Mouse (Mus musculus) left cerebral cortex, adult 9 months (tissue): ENCODE results near the gene Ltc4s.
A peak's percentile ranks its signal among the peaks of the same experiment; 100 is the strongest.

Source experiments
- DNase-seq, 2 experiments: peaks; one replicate each; pipeline ENCODE4 v3.0.0; 2022; ENCODE audit warnings: low spot score in 2 of 2

Gene Ltc4s

GRCm38 (mm10) chr11:50224671-50225530 is 13.5 kb downstream of the Ltc4s start:
- DNase-seq: peak; percentile 66 to 79

GRCm38 (mm10) chr11:50223783-50224662 is 14.4 kb downstream of the Ltc4s start:
- DNase-seq: no peak

- DNase-seq: no peak
These were observed 15.7 kb downstream of the Ltc4s start for GRCm38 (mm10) chr11:50222559-50223276.

GRCm38 (mm10) chr11:50219833-50220232 is 18.6 kb downstream of the Ltc4s start:
- no peak for DNase-seq

- no peak for DNase-seq
These were observed 20.6 kb downstream of the Ltc4s start for GRCm38 (mm10) chr11:50217811-50218210.

- no peak for DNase-seq
These were observed 21.6 kb downstream of the Ltc4s start for GRCm38 (mm10) chr11:50216724-50217366.

GRCm38 (mm10) chr11:50215633-50216032 is 22.8 kb downstream of the Ltc4s start:
- no peak for DNase-seq

GRCm38 (mm10) chr11:50214631-50215030 is 23.8 kb downstream of the Ltc4s start:
- no peak for DNase-seq

GRCm38 (mm10) chr11:50212848-50213758 is 25.3 kb downstream of the Ltc4s start:
- DNase-seq: peak in 1 of 2 experiments; percentile 73

- DNase-seq: no peak
These were observed 26.2 kb downstream of the Ltc4s start for GRCm38 (mm10) chr11:50212060-50212739.

GRCm38 (mm10) chr11:50211322-50212059 is 26.9 kb downstream of the Ltc4s start:
- no peak for DNase-seq

- DNase-seq: peak in 1 of 2 experiments; percentile 85
These were observed 27.8 kb downstream of the Ltc4s start, which contains the start of the genes Sqstm1 and Mgat4b for GRCm38 (mm10) chr11:50210505-50211151. Gene Sqstm1 (minus strand): TSS chr11:50210827. Gene Mgat4b (plus strand): TSS chr11:50210890.

GRCm38 (mm10) chr11:50210101-50210504 is 28.3 kb downstream of the Ltc4s start:
- peak; percentile 76 to 88 for DNase-seq

GRCm38 (mm10) chr11:50208039-50208438 is 30.4 kb downstream of the Ltc4s start:
- DNase-seq: no peak

GRCm38 (mm10) chr11:50207344-50207743 is 31.1 kb downstream of the Ltc4s start:
- DNase-seq: no peak

GRCm38 (mm10) chr11:50206037-50206436 is 32.4 kb downstream of the Ltc4s start:
- no peak for DNase-seq

GRCm38 (mm10) chr11:50205434-50205833 is 33.0 kb downstream of the Ltc4s start:
- no peak for DNase-seq

GRCm38 (mm10) chr11:50203302-50203827 is 35.1 kb downstream of the Ltc4s start:
- DNase-seq: no peak
